Mouse (Mus musculus): ENCODE data around the gene Myo10.

Gene Myo10

GRCm38 (mm10) chr15:25622200-25622866, at the start of gene Myo10:
Gene Myo10, plus strand, starts transcription at chr15:25622525.
- peak; percentile 100 for DNase-seq (ENCODE audit: low spot score)

- no peak for DNase-seq (ENCODE audit: low spot score)
Measured at GRCm38 (mm10) chr15:25573113-25573512, 49.2 kb upstream of the Myo10 start.

- DNase-seq (ENCODE audit: low spot score), result no peak
Measured at GRCm38 (mm10) chr15:25573876-25574601, 48.3 kb upstream of the Myo10 start.

GRCm38 (mm10) chr15:25577327-25578051, 44.8 kb upstream of the Myo10 start:
- DNase-seq (ENCODE audit: low spot score), result no peak

GRCm38 (mm10) chr15:25578369-25578768, 44.0 kb upstream of the Myo10 start:
- DNase-seq (ENCODE audit: low spot score), result no peak

- no peak for DNase-seq (ENCODE audit: low spot score)
Measured at GRCm38 (mm10) chr15:25580731-25581130, 41.6 kb upstream of the Myo10 start.

- DNase-seq (ENCODE audit: low spot score), result no peak
Measured at GRCm38 (mm10) chr15:25582055-25582454, 40.3 kb upstream of the Myo10 start.

- DNase-seq (ENCODE audit: low spot score), result no peak
Measured at GRCm38 (mm10) chr15:25583361-25583760, 39.0 kb upstream of the Myo10 start.

GRCm38 (mm10) chr15:25586828-25587227, 35.5 kb upstream of the Myo10 start:
- no peak for DNase-seq (ENCODE audit: low spot score)

- DNase-seq (ENCODE audit: low spot score), result no peak
Measured at GRCm38 (mm10) chr15:25587943-25588342, 34.4 kb upstream of the Myo10 start.

GRCm38 (mm10) chr15:25589318-25589902, 32.9 kb upstream of the Myo10 start:
- DNase-seq (ENCODE audit: low spot score), result no peak

GRCm38 (mm10) chr15:25589916-25590315, 32.4 kb upstream of the Myo10 start:
- no peak for DNase-seq (ENCODE audit: low spot score)

- DNase-seq (ENCODE audit: low spot score), result no peak
Measured at GRCm38 (mm10) chr15:25590891-25591290, 31.4 kb upstream of the Myo10 start.

GRCm38 (mm10) chr15:25591964-25592363, 30.4 kb upstream of the Myo10 start:
- DNase-seq (ENCODE audit: low spot score), result no peak

GRCm38 (mm10) chr15:25593469-25594150, 28.7 kb upstream of the Myo10 start:
- DNase-seq (ENCODE audit: low spot score), result no peak

- DNase-seq (ENCODE audit: low spot score), result no peak
Measured at GRCm38 (mm10) chr15:25598313-25598712, 24.0 kb upstream of the Myo10 start.

GRCm38 (mm10) chr15:25602306-25602705, 20.0 kb upstream of the Myo10 start:
- no peak for DNase-seq (ENCODE audit: low spot score)

- peak; percentile 75 for DNase-seq (ENCODE audit: low spot score)
Measured at GRCm38 (mm10) chr15:25603286-25603685, 19.0 kb upstream of the Myo10 start.

- no peak for DNase-seq (ENCODE audit: low spot score)
Measured at GRCm38 (mm10) chr15:25604231-25604630, 18.1 kb upstream of the Myo10 start.

GRCm38 (mm10) chr15:25605376-25605775, 16.9 kb upstream of the Myo10 start:
- DNase-seq (ENCODE audit: low spot score), result no peak

GRCm38 (mm10) chr15:25608742-25609141, 13.6 kb upstream of the Myo10 start:
- no peak for DNase-seq (ENCODE audit: low spot score)

- DNase-seq (ENCODE audit: low spot score), result no peak
Measured at GRCm38 (mm10) chr15:25609253-25609652, 13.1 kb upstream of the Myo10 start.

Measured in embryo, embryonic 10 days (tissue).